Mouse (Mus musculus) forebrain, postnatal 0 days (tissue): ENCODE data around the gene Cpsf4l. TPM values are rescaled to one million over a fixed set of nuclear protein-coding genes. Genes with fewer than 3 reads are reported as not detected.

ENCODE experiments used
- ATAC-seq: fragments of 200-750 bp; cut with Nextera tagmentation; 2 replicates; pipeline ENCODE4 v1.8.0; 2017; ENCODE audit warnings: mild to moderate bottlenecking, moderate library complexity
- DNase-seq: peaks from one replicate; pipeline ENCODE4 v3.0.0-alpha.2; 2015
- H3K27ac ChIP-seq: fragments of 300-500 bp; sonication (generic); 2 replicates; pipeline ENCODE4 v1.5.1; 2014; ENCODE audit warnings: low read depth, mild to moderate bottlenecking, antibody characterized with exemption, low read length, moderate library complexity, mixed read lengths
- H3K27me3 ChIP-seq: fragments of 300-500 bp; sonication (generic); 2 replicates; pipeline ENCODE4 v1.6.1; 2014; ENCODE audit warnings: mild to moderate bottlenecking, low read length, mixed read lengths; ENCODE audit not compliant: insufficient read depth
- H3K36me3 ChIP-seq: fragments of 300-500 bp; sonication (generic); 2 replicates; pipeline ENCODE4 v1.6.1; 2014; ENCODE audit warnings: mild to moderate bottlenecking, moderate library complexity; ENCODE audit not compliant: insufficient read depth
- H3K4me1 ChIP-seq: fragments of 300-500 bp; sonication (generic); 2 replicates; pipeline ENCODE4 v1.6.1; 2014; ENCODE audit warnings: antibody characterized with exemption; ENCODE audit not compliant: insufficient read depth
- H3K4me2 ChIP-seq: fragments of 300-500 bp; sonication (generic); 2 replicates; pipeline ENCODE4 v1.6.1; 2014; ENCODE audit warnings: low read depth, mild to moderate bottlenecking, moderate library complexity
- H3K4me3 ChIP-seq: fragments of 300-500 bp; sonication (generic); 2 replicates; pipeline ENCODE4 v1.5.1; 2014; ENCODE audit warnings: low read depth, low read length, mixed read lengths
- H3K9ac ChIP-seq: fragments of 300-500 bp; sonication (generic); 2 replicates; pipeline ENCODE4 v1.6.1; 2014; ENCODE audit warnings: mild to moderate bottlenecking
- H3K9me3 ChIP-seq: fragments of 300-500 bp; sonication (generic); 2 replicates; pipeline ENCODE4 v1.6.1; 2016; ENCODE audit warnings: low read length
- CTCF ChIP-seq: sonication (generic); IDR thresholded peaks from 2 replicates; pipeline ENCODE4 v1.5.1; 2016; ENCODE audit warnings: antibody characterized with exemption, control low read depth, low read depth
- WGBS: fragments of 180-500 bp; shearing (Covaris S2); extraction: QIAGEN DNeasy Blood & Tissue Kit; methylation state at CpG from one replicate; pipeline ENCODE4 v1.1.7; 2014; 5-methylcytosine and 5-hydroxymethylcytosine counted together
- polyA plus RNA-seq: library from polyadenylated mRNA; unstranded; fragments of >200 nt; fragmentation: Nextera tagmentation; extraction: Ambion mirVana; gene quantifications from 2 replicates; pipeline ENCODE4 v1.2.1, GENCODE M21; 2015
- total RNA-seq: library from RNA; depleted of rRNA; stranded (reverse); fragments of >200 nt; gene quantifications from 2 replicates; pipeline ENCODE4 v1.2.3, GENCODE M21; 2014; rRNA removed

The Cpsf4l gene
- total RNA-seq (not detected in 2 replicates), polyA plus RNA-seq (0.10 and 0.30 TPM in 2 replicates)

GRCm38 (mm10) chr11:113709731-113710256 lies at the start of gene Cpsf4l:
TSS of gene Cpsf4l (minus strand) at chr11:113710017.
- H3K27ac ChIP-seq: peak within 1 kb of the TSS; percentile 35

GRCm38 (mm10) chr11:113758851-113759250 lies 49.0 kb upstream of the Cpsf4l start:
- ATAC-seq (no peak), DNase-seq (no peak)
- no peak for TF ChIP-seq CTCF
- Histone ChIP-seq H3K4me1 (no peaks in the 10 kb centered on the region), H3K4me3 (no peak overlapping the region), H3K27me3 (no peaks in the 10 kb centered on the region), H3K9me3 (no peaks in the 10 kb centered on the region), H3K9ac (no peak overlapping the region), H3K36me3 (no peaks in the 10 kb centered on the region), H3K4me2 (no peak overlapping the region), H3K27ac (no peak overlapping the region)
- 94% methylated on average over 5 of the region's 5 CpGs for WGBS

More at GRCm38 (mm10) chr11:113709731-113710256, at the start of gene Cpsf4l:
- DNase-seq: peak; percentile 20
- Histone ChIP-seq H3K4me1 (peaks cover 8% of the 10 kb centered on the region; the same call in 1 of the 2 replicates), H3K27me3 (no peaks in the 10 kb centered on the region), H3K36me3 (no peaks in the 10 kb centered on the region; the same call in 1 of the 2 replicates), H3K9me3 (no peaks in the 10 kb centered on the region), H3K9ac (peak within 1 kb of the TSS; percentile 31), H3K4me3 (no peak within 1 kb of the TSS), H3K4me2 (no peak within 1 kb of the TSS)
- WGBS: 7% methylated on average over 11 of the region's 11 CpGs
- no peak for TF ChIP-seq CTCF
- peak; percentile 42 for ATAC-seq

GRCm38 (mm10) chr11:113756578-113756977 lies 46.8 kb upstream of the Cpsf4l start:
- no peak for DNase-seq
- ATAC-seq: no peak
- H3K4me1 ChIP-seq: peaks cover 4% of the 10 kb centered on the region; the same call in 1 of the 2 replicates
- no peaks in the 10 kb centered on the region for H3K9me3 ChIP-seq
- H3K9ac ChIP-seq: no peak overlapping the region
- no peak overlapping the region for H3K4me2 ChIP-seq
- H3K27ac ChIP-seq: no peak overlapping the region
- TF ChIP-seq CTCF: no peak
- H3K4me3 ChIP-seq: no peak overlapping the region
- no peaks in the 10 kb centered on the region for H3K27me3 ChIP-seq
- no peaks in the 10 kb centered on the region for H3K36me3 ChIP-seq
- 95% methylated on average over 12 of the region's 12 CpGs for WGBS

- Histone ChIP-seq H3K36me3 (no peaks in the 10 kb centered on the region), H3K27me3 (no peaks in the 10 kb centered on the region), H3K9me3 (no peaks in the 10 kb centered on the region), H3K4me1 (peaks cover 4% of the 10 kb centered on the region; the same call in 1 of the 2 replicates), H3K4me3 (no peak overlapping the region), H3K27ac (no peak overlapping the region), H3K9ac (no peak overlapping the region), H3K4me2 (no peak overlapping the region)
- 90% methylated on average over 14 of the region's 14 CpGs for WGBS
- DNase-seq (no peak), ATAC-seq (no peak)
- no peak for TF ChIP-seq CTCF
Measured at GRCm38 (mm10) chr11:113755878-113756277, 46.1 kb upstream of the Cpsf4l start.

- H3K27me3 ChIP-seq: no peaks in the 10 kb centered on the region
- H3K4me2 ChIP-seq: no peak overlapping the region
- TF ChIP-seq CTCF: no peak
- no peaks in the 10 kb centered on the region for H3K9me3 ChIP-seq
- H3K4me1 ChIP-seq: peaks cover 4% of the 10 kb centered on the region; the same call in 1 of the 2 replicates
- no peak overlapping the region for H3K9ac ChIP-seq
- DNase-seq: no peak
- no peaks in the 10 kb centered on the region for H3K36me3 ChIP-seq
- no peak overlapping the region for H3K27ac ChIP-seq
- ATAC-seq: no peak
- 39% methylated on average over 9 of the region's 9 CpGs for WGBS
- H3K4me3 ChIP-seq: no peak overlapping the region
Measured at GRCm38 (mm10) chr11:113754845-113755244, 45.0 kb upstream of the Cpsf4l start.

GRCm38 (mm10) chr11:113752685-113753430 lies 43.0 kb upstream of the Cpsf4l start:
- TF ChIP-seq CTCF: no peak
- DNase-seq (no peak), ATAC-seq (no peak)
- Histone ChIP-seq H3K4me1 (peaks cover 21% of the 10 kb centered on the region), H3K9ac (no peak overlapping the region), H3K4me3 (no peak overlapping the region), H3K27ac (no peak overlapping the region), H3K4me2 (no peak overlapping the region), H3K36me3 (0 out of 2 replicates have a peak, but pooled peaks cover 4% of the 10 kb centered on the region), H3K9me3 (no peaks in the 10 kb centered on the region), H3K27me3 (no peaks in the 10 kb centered on the region)
- 98% methylated on average over 10 of the region's 10 CpGs for WGBS

GRCm38 (mm10) chr11:113752158-113752661 lies 42.4 kb upstream of the Cpsf4l start:
- Histone ChIP-seq H3K27me3 (no peaks in the 10 kb centered on the region), H3K4me1 (peaks cover 21% of the 10 kb centered on the region), H3K27ac (peak overlapping the region; percentile 66), H3K4me3 (peak overlapping the region; percentile 96), H3K9me3 (no peaks in the 10 kb centered on the region), H3K9ac (peak overlapping the region; percentile 93; the same call in 1 of the 2 replicates), H3K4me2 (peak overlapping the region; percentile 85), H3K36me3 (0 out of 2 replicates have a peak, but pooled peaks cover 4% of the 10 kb centered on the region)
- DNase-seq (no peak), ATAC-seq (no peak)
- no peak for TF ChIP-seq CTCF
- 22% methylated on average over 15 of the region's 15 CpGs for WGBS
